Mouse (Mus musculus): Measurements from ENCODE around the gene Gm20388. TPM values are rescaled to one million over a fixed set of nuclear protein-coding genes. Genes with fewer than 3 reads are reported as not detected.

Gm20388 gene
- polyA plus RNA-seq, 1 experiment from 2014 or later, result not detected

- Histone ChIP-seq H3K9me3 (replicated peaks) (no peaks in the 10 kb centered on the region), H3K4me3 (replicated peaks) (no peak overlapping the region), H3K9ac (no peak overlapping the region), H3K4me1 (replicated peaks) (peaks cover 38% of the 10 kb centered on the region), H3K36me3 (no peaks in the 10 kb centered on the region), H3K4me2 (no peak overlapping the region), H3K27me3 (peaks cover 83% of the 10 kb centered on the region), H3K27ac (peak overlapping the region; percentile 19)
- WGBS (ENCODE audit: insufficient replicate concordance), result 36% methylated on average over 14 of the region's 14 CpGs
- ATAC-seq (ENCODE audit: low read depth), result no peak
- DNase-seq, result no peak
These were observed 2852.7 kb downstream of the Gm20388 start for GRCm38 (mm10) chr8:122763267-122763738.

GRCm38 (mm10) chr8:122764790-122765474 lies 2854.3 kb downstream of the Gm20388 start:
- Histone ChIP-seq H3K4me2 (no peak overlapping the region), H3K4me1 (replicated peaks) (peaks cover 38% of the 10 kb centered on the region), H3K9ac (no peak overlapping the region), H3K9me3 (replicated peaks) (no peaks in the 10 kb centered on the region), H3K27ac (no peak overlapping the region), H3K27me3 (peaks cover 91% of the 10 kb centered on the region), H3K36me3 (no peaks in the 10 kb centered on the region), H3K4me3 (replicated peaks) (no peak overlapping the region)
- 49% methylated on average over 7 of the region's 7 CpGs for WGBS (ENCODE audit: insufficient replicate concordance)
- DNase-seq (no peak), ATAC-seq (ENCODE audit: low read depth) (no peak)

- H3K27ac ChIP-seq, result no peak overlapping the region
- peaks cover 35% of the 10 kb centered on the region for H3K4me1 ChIP-seq (replicated peaks)
- ATAC-seq (ENCODE audit: low read depth) (no peak), DNase-seq (no peak)
- no peak overlapping the region for H3K4me3 ChIP-seq (replicated peaks)
- no peak overlapping the region for H3K9ac ChIP-seq
- no peaks in the 10 kb centered on the region for H3K9me3 ChIP-seq (replicated peaks)
- no peak overlapping the region for H3K4me2 ChIP-seq
- no peaks in the 10 kb centered on the region for H3K36me3 ChIP-seq
- peaks cover 90% of the 10 kb centered on the region for H3K27me3 ChIP-seq
- WGBS (ENCODE audit: insufficient replicate concordance), result 58% methylated on average over 5 of the region's 5 CpGs
These were observed 2855.5 kb downstream of the Gm20388 start for GRCm38 (mm10) chr8:122766189-122766588.

- DNase-seq (no peak), ATAC-seq (ENCODE audit: low read depth) (no peak)
- Histone ChIP-seq H3K9me3 (replicated peaks) (no peaks in the 10 kb centered on the region), H3K4me2 (no peak overlapping the region), H3K27me3 (peaks cover 85% of the 10 kb centered on the region), H3K9ac (no peak overlapping the region), H3K4me3 (replicated peaks) (no peak overlapping the region), H3K36me3 (no peaks in the 10 kb centered on the region), H3K27ac (no peak overlapping the region), H3K4me1 (replicated peaks) (peaks cover 35% of the 10 kb centered on the region)
- WGBS (ENCODE audit: insufficient replicate concordance), result 59% methylated on average over 8 of the region's 8 CpGs
These were observed 2856.1 kb downstream of the Gm20388 start for GRCm38 (mm10) chr8:122766647-122767200.

GRCm38 (mm10) chr8:122767229-122767628 lies 2856.6 kb downstream of the Gm20388 start:
- peaks cover 85% of the 10 kb centered on the region for H3K27me3 ChIP-seq

GRCm38 (mm10) chr8:122769251-122770058 lies 2858.8 kb downstream of the Gm20388 start:
- Histone ChIP-seq H3K9me3 (replicated peaks) (no peaks in the 10 kb centered on the region), H3K4me3 (replicated peaks) (no peak overlapping the region), H3K27ac (no peak overlapping the region), H3K36me3 (no peaks in the 10 kb centered on the region), H3K9ac (no peak overlapping the region), H3K4me1 (replicated peaks) (peaks cover 19% of the 10 kb centered on the region), H3K4me2 (no peak overlapping the region), H3K27me3 (peaks cover 77% of the 10 kb centered on the region)
- no peak for ATAC-seq (ENCODE audit: low read depth)
- WGBS (ENCODE audit: insufficient replicate concordance), result 68% methylated on average over 24 of the region's 24 CpGs
- no peak for DNase-seq

More at GRCm38 (mm10) chr8:122767229-122767628, 2856.6 kb downstream of the Gm20388 start:
- ATAC-seq (ENCODE audit: low read depth) (no peak), DNase-seq (no peak)
- no peak overlapping the region for H3K9ac ChIP-seq
- H3K9me3 ChIP-seq (replicated peaks), result no peaks in the 10 kb centered on the region
- H3K36me3 ChIP-seq, result no peaks in the 10 kb centered on the region
- no peak overlapping the region for H3K27ac ChIP-seq
- no peak overlapping the region for H3K4me2 ChIP-seq
- WGBS (ENCODE audit: insufficient replicate concordance), result 20% methylated on average over 9 of the region's 9 CpGs
- H3K4me3 ChIP-seq (replicated peaks), result no peak overlapping the region
- peaks cover 35% of the 10 kb centered on the region for H3K4me1 ChIP-seq (replicated peaks)

- Histone ChIP-seq H3K27me3 (peaks cover 56% of the 10 kb centered on the region), H3K4me2 (no peak overlapping the region), H3K4me3 (replicated peaks) (no peak overlapping the region), H3K9ac (no peak overlapping the region), H3K9me3 (replicated peaks) (no peaks in the 10 kb centered on the region), H3K4me1 (replicated peaks) (peaks cover 15% of the 10 kb centered on the region), H3K36me3 (no peaks in the 10 kb centered on the region), H3K27ac (no peak overlapping the region)
- WGBS (ENCODE audit: insufficient replicate concordance), result 29% methylated on average over 10 of the region's 10 CpGs
- ATAC-seq (ENCODE audit: low read depth) (no peak), DNase-seq (no peak)
These were observed 2861.9 kb downstream of the Gm20388 start for GRCm38 (mm10) chr8:122772431-122773060.

- 2% methylated on average over 50 of the region's 50 CpGs for WGBS (ENCODE audit: insufficient replicate concordance)
- H3K27ac ChIP-seq, result peak within 1 kb of the TSS; percentile 62
These were observed 2864.9 kb downstream of the Gm20388 start, which contains the start of gene Acsf3 for GRCm38 (mm10) chr8:122775285-122776155. Gene Acsf3 (plus strand): TSS chr8:122775486.

GRCm38 (mm10) chr8:122777701-122778100 lies 2867.1 kb downstream of the Gm20388 start:
- Histone ChIP-seq H3K27me3 (peaks cover 13% of the 10 kb centered on the region), H3K9ac (no peak overlapping the region), H3K27ac (no peak overlapping the region), H3K4me1 (replicated peaks) (peaks cover 40% of the 10 kb centered on the region), H3K36me3 (peaks cover 18% of the 10 kb centered on the region), H3K4me3 (replicated peaks) (no peak overlapping the region), H3K4me2 (no peak overlapping the region), H3K9me3 (replicated peaks) (no peaks in the 10 kb centered on the region)
- 80% methylated on average over 6 of the region's 6 CpGs for WGBS (ENCODE audit: insufficient replicate concordance)
- no peak for DNase-seq
- ATAC-seq (ENCODE audit: low read depth), result no peak

More at GRCm38 (mm10) chr8:122775285-122776155, 2864.9 kb downstream of the Gm20388 start, which contains the start of gene Acsf3:
- H3K9me3 ChIP-seq (replicated peaks), result no peaks in the 10 kb centered on the region
- H3K4me3 ChIP-seq (replicated peaks), result peak within 1 kb of the TSS; percentile 81
- peak within 1 kb of the TSS; percentile 88 for H3K9ac ChIP-seq
- H3K4me2 ChIP-seq, result peak within 1 kb of the TSS; percentile 90
- H3K36me3 ChIP-seq, result peaks cover 6% of the 10 kb centered on the region
- H3K4me1 ChIP-seq (replicated peaks), result peaks cover 40% of the 10 kb centered on the region
- ATAC-seq (ENCODE audit: low read depth) (peak; percentile 58; the same call in 1 of the 2 replicates), DNase-seq (peak; percentile 34)
- peaks cover 28% of the 10 kb centered on the region for H3K27me3 ChIP-seq

GRCm38 (mm10) chr8:122778703-122779239 lies 2868.1 kb downstream of the Gm20388 start:
- H3K4me3 ChIP-seq (replicated peaks), result no peak overlapping the region
- 62% methylated on average over 3 of the region's 3 CpGs for WGBS (ENCODE audit: insufficient replicate concordance)
- H3K27ac ChIP-seq, result peak overlapping the region; percentile 63

More at GRCm38 (mm10) chr8:122778703-122779239, 2868.1 kb downstream of the Gm20388 start:
- Histone ChIP-seq H3K36me3 (peaks cover 18% of the 10 kb centered on the region), H3K9ac (peak overlapping the region; percentile 33), H3K4me1 (replicated peaks) (peaks cover 40% of the 10 kb centered on the region), H3K9me3 (replicated peaks) (no peaks in the 10 kb centered on the region), H3K27me3 (peaks cover 6% of the 10 kb centered on the region), H3K4me2 (no peak overlapping the region)
- ATAC-seq (ENCODE audit: low read depth) (peak; percentile 49), DNase-seq (no peak)

Measured in liver, embryonic 13.5 days (tissue).